8 mouse cellular contexts compared by ENCODE assay signal in genomic region chr19:7311306-7311705, GRCm38 (mm10). TPM values are rescaled to one million over a fixed set of nuclear protein-coding genes. Genes with fewer than 3 reads are reported as not detected.
DNase-seq lines count a peak whose midpoint lies in the region; ATAC-seq and TF ChIP-seq lines count a peak whose summit lies in the region.
"Had no signal": no experiment of that assay in that cellular context is flagged by ENCODE, and none has a peak within 500 bp of the region (broad histone marks: within the 10 kb centered on the region; RNA-seq: fewer than 3 reads in every experiment).

No protein-coding gene starts in this region.

- H3K4me3 ChIP-seq in midbrain, embryonic 13.5 days (replicated peaks), result no peak overlapping the region
- H3K4me3 ChIP-seq in midbrain, embryonic 14.5 days (replicated peaks; ENCODE audit: low read depth, low read length), result no peak overlapping the region
- peak overlapping the region; percentile 32; the same call in 1 of the 2 replicates for H3K4me3 ChIP-seq in embryonic facial prominence, embryonic 10.5 days
- no peak overlapping the region for H3K4me3 ChIP-seq in small intestine, adult 2 months (ENCODE audit: low read depth, low read length)
- H3K4me3 ChIP-seq: neural tube, embryonic 12.5 days had no signal

- no peak overlapping the region for H3K4me2 ChIP-seq in midbrain, embryonic 13.5 days (replicated peaks)
- H3K4me2 ChIP-seq in midbrain, embryonic 14.5 days (ENCODE audit: low read length), result no peak overlapping the region
- H3K4me2 ChIP-seq: neural tube, embryonic 12.5 days had no signal

- ATAC-seq in midbrain, embryonic 13.5 days, result no peak
- no peak for ATAC-seq in midbrain, embryonic 14.5 days (ENCODE audit: low FRiP score, low TSS enrichment)
- no peak for ATAC-seq in granulocyte monocyte progenitor cell, adult 5-6 weeks (replicated peaks; ENCODE audit: poor library complexity, severe bottlenecking)

- H3K27ac ChIP-seq in midbrain, embryonic 13.5 days, result peak overlapping the region; percentile 30; the same call in 1 of the 2 replicates
- H3K27ac ChIP-seq in midbrain, embryonic 14.5 days (replicated peaks; ENCODE audit: low read depth, low read length), result no peak overlapping the region
- peak overlapping the region; percentile 77 for H3K27ac ChIP-seq in embryonic facial prominence, embryonic 10.5 days (replicated peaks)
- H3K27ac ChIP-seq in small intestine, adult 2 months (ENCODE audit: insufficient read depth, low read depth, low read length), result peak overlapping the region; percentile 68
- H3K27ac ChIP-seq: neural tube, embryonic 12.5 days had no signal

- no peaks in the 10 kb centered on the region for H3K9me3 ChIP-seq in midbrain, embryonic 13.5 days
- H3K9me3 ChIP-seq in midbrain, embryonic 14.5 days (ENCODE audit: control insufficient read depth, low read length), result no peaks in the 10 kb centered on the region
- H3K9me3 ChIP-seq in embryonic facial prominence, embryonic 10.5 days, result no peaks in the 10 kb centered on the region
- H3K9me3 ChIP-seq: neural tube, embryonic 12.5 days had no signal

- no peak overlapping the region for H3K9ac ChIP-seq in midbrain, embryonic 13.5 days (replicated peaks)
- no peak overlapping the region for H3K9ac ChIP-seq in midbrain, embryonic 14.5 days (replicated peaks; ENCODE audit: low read length)
- H3K9ac ChIP-seq: neural tube, embryonic 12.5 days had no signal

- WGBS in midbrain, embryonic 13.5 days, result 38% methylated on average over 10 of the region's 10 CpGs
- WGBS in midbrain, embryonic 14.5 days, result 45% methylated on average over 10 of the region's 10 CpGs
- 37% methylated on average over 10 of the region's 10 CpGs for WGBS in embryonic facial prominence, embryonic 10.5 days
- WGBS in small intestine, adult 2 months, result 11% methylated on average over 10 of the region's 10 CpGs

- no peaks in the 10 kb centered on the region for H3K36me3 ChIP-seq in midbrain, embryonic 13.5 days
- no peaks in the 10 kb centered on the region for H3K36me3 ChIP-seq in midbrain, embryonic 14.5 days (ENCODE audit: control insufficient read depth, insufficient read depth, low read length)
- H3K36me3 ChIP-seq in embryonic facial prominence, embryonic 10.5 days (replicated peaks), result 0 out of 2 replicates have a peak, but pooled peaks cover 3% of the 10 kb centered on the region
- no peaks in the 10 kb centered on the region for H3K36me3 ChIP-seq in small intestine, adult 2 months (ENCODE audit: control insufficient read depth, insufficient read depth, low read length)
- H3K36me3 ChIP-seq: neural tube, embryonic 12.5 days had no signal

- DNase-seq in midbrain, embryonic 14.5 days, result no peak
- no peak for DNase-seq in embryonic facial prominence, embryonic 10.5 days (ENCODE audit: low spot score)
- DNase-seq in heart, postnatal 4 days, result peak; percentile 57
- no peak for DNase-seq in natural killer cell, adult 2 months (ENCODE audit: low spot score in 2 of 2)

- no peak for TF ChIP-seq POLR2A in small intestine, adult 2 months (IDR thresholded peaks at IDR 0.05; ENCODE audit: low read depth, low read length)

- peaks cover 58% of the 10 kb centered on the region for H3K4me1 ChIP-seq in midbrain, embryonic 13.5 days (replicated peaks)
- peaks cover 28% of the 10 kb centered on the region for H3K4me1 ChIP-seq in midbrain, embryonic 14.5 days (ENCODE audit: control insufficient read depth, insufficient read depth, low read length)
- H3K4me1 ChIP-seq in embryonic facial prominence, embryonic 10.5 days, result peaks cover 61% of the 10 kb centered on the region
- peaks cover 55% of the 10 kb centered on the region for H3K4me1 ChIP-seq in small intestine, adult 2 months (ENCODE audit: control insufficient read depth, insufficient read depth, insufficient read length, low read length)

- TF ChIP-seq CTCF in small intestine, adult 2 months (IDR thresholded peaks at IDR 0.05; ENCODE audit: extremely low read depth, insufficient read length, insufficient replicate concordance, low read depth, low read length), result no peak

- no peaks in the 10 kb centered on the region for H3K27me3 ChIP-seq in midbrain, embryonic 13.5 days
- no peaks in the 10 kb centered on the region for H3K27me3 ChIP-seq in midbrain, embryonic 14.5 days (ENCODE audit: control insufficient read depth, insufficient read depth, low read length)
- no peaks in the 10 kb centered on the region for H3K27me3 ChIP-seq in embryonic facial prominence, embryonic 10.5 days (replicated peaks; ENCODE audit: low read depth, poor library complexity, severe bottlenecking)
- no peaks in the 10 kb centered on the region for H3K27me3 ChIP-seq in small intestine, adult 2 months (ENCODE audit: control insufficient read depth, insufficient read depth, low read length)
- H3K27me3 ChIP-seq: neural tube, embryonic 12.5 days had no signal

RNA-seq across cellular contexts. Expression of gene Mark2, which starts 30.4 kb away (rescaled TPM):
- polyA plus RNA-seq in midbrain, embryonic 13.5 days (2015; fragmentation: Nextera tagmentation; extraction: Ambion mirVana), result 40.7 and 47.1 TPM in 2 replicates
- 48.4 and 55.0 TPM in 2 replicates for polyA plus RNA-seq in midbrain, embryonic 14.5 days (2014; fragmentation: Nextera tagmentation; extraction: Ambion mirVana)
- 48.5 and 49.1 TPM in 2 replicates for polyA plus RNA-seq in embryonic facial prominence, embryonic 10.5 days (2016; fragmentation: Nextera tagmentation; extraction: Ambion mirVana)
- 10 to 100 TPM; 54.9 to 58.4 TPM for total RNA-seq in heart, postnatal 4 days (2021)
- 91.2 and 279 TPM in 2 replicates for polyA plus RNA-seq in small intestine, adult 2 months (2012; rRNA removed)
- total RNA-seq in granulocyte monocyte progenitor cell, adult 5-6 weeks (2014; fragmentation: Nextera tagmentation), result 48.7 and 85.8 TPM in 2 replicates
- total RNA-seq in granulocyte monocyte progenitor cell, adult 5-6 weeks (2017), result 17.8 and 21.2 TPM in 2 replicates

RNA-seq across cellular contexts. Expression of gene Rcor2, which starts 44.2 kb away (rescaled TPM):
- 41.1 and 52.8 TPM in 2 replicates for polyA plus RNA-seq in midbrain, embryonic 13.5 days (2015; fragmentation: Nextera tagmentation; extraction: Ambion mirVana)
- 23.1 and 26.6 TPM in 2 replicates for polyA plus RNA-seq in midbrain, embryonic 14.5 days (2014; fragmentation: Nextera tagmentation; extraction: Ambion mirVana)
- polyA plus RNA-seq in embryonic facial prominence, embryonic 10.5 days (2016; fragmentation: Nextera tagmentation; extraction: Ambion mirVana), result 51.0 and 58.6 TPM in 2 replicates
- total RNA-seq in heart, postnatal 4 days (2021), result 10 to 100 TPM; 19.0 to 19.2 TPM
- 1.2 and 1.8 TPM in 2 replicates for polyA plus RNA-seq in small intestine, adult 2 months (2012; rRNA removed)
- 3.1 and 6.9 TPM in 2 replicates for total RNA-seq in granulocyte monocyte progenitor cell, adult 5-6 weeks (2014; fragmentation: Nextera tagmentation)
- 3.4 and 5.2 TPM in 2 replicates for total RNA-seq in granulocyte monocyte progenitor cell, adult 5-6 weeks (2017)
